Mouse (Mus musculus) cerebellum, adult 2 months (tissue): Measurements from ENCODE around the gene Rtraf. TPM values are rescaled to one million over a fixed set of nuclear protein-coding genes. Genes with fewer than 3 reads are reported as not detected.

Source experiments
- DNase-seq, 2 experiments: peaks; one replicate each; pipeline ENCODE4 v3.0.0; 2021
- H3K27ac ChIP-seq: fragments of 200-500 bp; 2 replicates; pipeline ENCODE4 v1.5.1; 2012; ENCODE audit warnings: low read length, control low read depth, inconsistent platforms; ENCODE audit not compliant: insufficient read depth
- H3K27me3 ChIP-seq: fragments of 200-500 bp; 2 replicates; pipeline ENCODE4 v1.6.1; 2012; ENCODE audit warnings: inconsistent platforms, mild to moderate bottlenecking, low read length, moderate library complexity; ENCODE audit not compliant: control insufficient read depth, insufficient read depth
- H3K4me1 ChIP-seq: fragments of 200-500 bp; 2 replicates; pipeline ENCODE4 v1.6.1; 2011; ENCODE audit warnings: low read length; ENCODE audit not compliant: control insufficient read depth, insufficient read depth
- H3K4me3 ChIP-seq: fragments of 200-500 bp; replicated peaks from 2 replicates; pipeline ENCODE3; 2011; ENCODE audit warnings: mild to moderate bottlenecking, low read depth, low read length, control low read depth; ENCODE audit not compliant: insufficient read depth
- CTCF ChIP-seq: fragments of 200-500 bp; IDR thresholded peaks from 2 replicates; pipeline ENCODE4 v1.5.1; 2011; ENCODE audit warnings: low read depth, mild to moderate bottlenecking, control low read depth, low read length, moderate library complexity, borderline replicate concordance; ENCODE audit not compliant: insufficient read depth
- POLR2A ChIP-seq: fragments of 200-500 bp; IDR thresholded peaks from 2 replicates; pipeline ENCODE4 v1.6.1; 2011; ENCODE audit warnings: low read length, control low read depth, borderline replicate concordance; ENCODE audit not compliant: insufficient read depth
- WGBS: fragments of 180-500 bp; shearing (Covaris S2); methylation state at CpG from one replicate; pipeline ENCODE4 v1.1.7; 2018; 5-methylcytosine and 5-hydroxymethylcytosine counted together
- polyA plus RNA-seq: library from polyadenylated mRNA; depleted of rRNA; stranded (reverse); fragments of >200 nt; gene quantifications from 2 replicates; pipeline ENCODE4 v1.2.3, GENCODE M21; 2012

Gene Rtraf
- polyA plus RNA-seq, 1 experiment = 80.7 TPM

GRCm38 (mm10) chr14:19853471-19853870, 29.8 kb upstream of the Rtraf start:
- TF ChIP-seq CTCF (no peak), POLR2A (no peak)
- DNase-seq = no peak
- no peak overlapping the region for H3K27ac ChIP-seq
- WGBS = 59% methylated on average over 3 of the region's 3 CpGs
- H3K4me3 ChIP-seq = no peak overlapping the region
- no peaks in the 10 kb centered on the region for H3K27me3 ChIP-seq
- H3K4me1 ChIP-seq = no peaks in the 10 kb centered on the region

GRCm38 (mm10) chr14:19839600-19840332, 16.1 kb upstream of the Rtraf start:
- no peak overlapping the region for H3K27ac ChIP-seq
- no peaks in the 10 kb centered on the region for H3K27me3 ChIP-seq
- H3K4me3 ChIP-seq = peak overlapping the region; percentile 43
- TF ChIP-seq POLR2A (no peak), CTCF (peak; percentile 71; the same call in 1 of the 2 replicates)
- WGBS = 12% methylated on average over 15 of the region's 15 CpGs
- H3K4me1 ChIP-seq = no peaks in the 10 kb centered on the region
- peak; percentile 61 to 76 for DNase-seq

GRCm38 (mm10) chr14:19836289-19836688, 12.7 kb upstream of the Rtraf start:
- Histone ChIP-seq H3K27ac (no peak overlapping the region), H3K4me3 (no peak overlapping the region), H3K27me3 (no peaks in the 10 kb centered on the region), H3K4me1 (no peaks in the 10 kb centered on the region)
- WGBS = 87% methylated on average over 3 of the region's 3 CpGs
- DNase-seq = no peak
- TF ChIP-seq POLR2A = no peak
- no peak for TF ChIP-seq CTCF

- 25% methylated on average over 11 of the region's 11 CpGs for WGBS
- DNase-seq = no peak
- Histone ChIP-seq H3K27me3 (no peaks in the 10 kb centered on the region), H3K4me1 (no peaks in the 10 kb centered on the region), H3K27ac (no peak overlapping the region), H3K4me3 (no peak overlapping the region)
- no peak for TF ChIP-seq POLR2A
- no peak for TF ChIP-seq CTCF
Observed at GRCm38 (mm10) chr14:19825481-19825880, 1.9 kb upstream of the Rtraf start.

- Histone ChIP-seq H3K27ac (no peak overlapping the region), H3K4me1 (no peaks in the 10 kb centered on the region), H3K27me3 (no peaks in the 10 kb centered on the region), H3K4me3 (no peak overlapping the region)
- TF ChIP-seq CTCF (no peak), POLR2A (no peak)
- no peak for DNase-seq
- WGBS = 96% methylated on average over 5 of the region's 5 CpGs
Observed at GRCm38 (mm10) chr14:19821686-19822085, 1.9 kb downstream of the Rtraf start.

GRCm38 (mm10) chr14:19817949-19818348, 5.7 kb downstream of the Rtraf start:
- no peaks in the 10 kb centered on the region for H3K27me3 ChIP-seq
- no peak overlapping the region for H3K4me3 ChIP-seq
- H3K27ac ChIP-seq = no peak overlapping the region
- 0% methylated on average over 1 of the region's 1 CpGs for WGBS
- DNase-seq = peak; percentile 33 to 59
- no peak for TF ChIP-seq POLR2A
- peak; percentile 63 for TF ChIP-seq CTCF
- no peaks in the 10 kb centered on the region for H3K4me1 ChIP-seq

- Histone ChIP-seq H3K4me3 (no peak overlapping the region), H3K27me3 (no peaks in the 10 kb centered on the region), H3K27ac (no peak overlapping the region), H3K4me1 (no peaks in the 10 kb centered on the region)
- no peak for DNase-seq
- WGBS = 91% methylated on average over 2 of the region's 2 CpGs
- TF ChIP-seq CTCF (no peak), POLR2A (no peak)
Observed at GRCm38 (mm10) chr14:19813061-19813460, 10.6 kb downstream of the Rtraf start.

- no peaks in the 10 kb centered on the region for H3K27me3 ChIP-seq
- no peak overlapping the region for H3K4me3 ChIP-seq
- no peak overlapping the region for H3K27ac ChIP-seq
- TF ChIP-seq POLR2A = no peak
- TF ChIP-seq CTCF = no peak
- no peak for DNase-seq
- 26% methylated on average over 10 of the region's 10 CpGs for WGBS
- H3K4me1 ChIP-seq = no peaks in the 10 kb centered on the region
Observed at GRCm38 (mm10) chr14:19809934-19810333, 13.7 kb downstream of the Rtraf start.
